Comparison of ENCODE assay signal across 21 mouse cellular contexts in the genomic region with DNA sequence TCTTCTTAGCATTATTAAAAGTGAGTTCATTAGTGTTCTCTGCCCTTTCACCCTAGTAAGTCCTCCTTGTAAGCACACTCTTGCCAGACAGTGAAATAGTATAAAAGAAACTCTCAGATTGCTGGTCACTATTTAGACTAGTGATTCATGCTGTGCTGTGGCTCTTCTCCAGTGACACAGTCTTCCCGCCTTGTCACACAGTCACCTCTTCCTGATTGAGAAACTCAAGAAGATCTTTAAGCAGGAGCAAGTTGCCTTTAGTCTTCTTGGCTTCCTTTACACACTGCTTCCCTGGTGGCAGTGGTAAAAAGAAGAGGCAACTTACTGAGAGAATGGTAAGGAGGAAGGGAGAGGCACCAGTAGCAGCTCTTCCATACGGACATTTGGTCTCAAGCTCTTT. TPM values are rescaled to one million over a fixed set of nuclear protein-coding genes. Genes with fewer than 3 reads are reported as not detected.
"Had no signal": no experiment of that assay in that cellular context is flagged by ENCODE, and none has a peak within 500 bp of the region (broad histone marks: within the 10 kb centered on the region; RNA-seq: fewer than 3 reads in every experiment).

No protein-coding gene starts in this region.

- ATAC-seq: midbrain, embryonic 16.5 days had no signal

- H3K4me3 ChIP-seq: lung, embryonic 15.5 days; midbrain, embryonic 10.5 days; midbrain, embryonic 12.5 days; myocyte; neural tube, embryonic 13.5 days; neural tube, embryonic 15.5 days had no signal

- H3K4me1 ChIP-seq: lung, embryonic 15.5 days; midbrain, embryonic 10.5 days; midbrain, embryonic 12.5 days; neural tube, embryonic 13.5 days; neural tube, embryonic 15.5 days had no signal

- DNase-seq: lung, adult 18-20 months; lung, postnatal 10 days; lung, postnatal 4 days; midbrain, embryonic 14.5 days; retina, postnatal 1 day; right cerebral cortex, adult 18-20 months; right cerebral cortex, postnatal 25 days; right cerebral cortex, postnatal 4 days; spleen, adult 18-20 months; thymus, adult 2 months; thymus, postnatal 25 days; thymus, postnatal 4 days had no signal

- H3K27me3 ChIP-seq: lung, embryonic 15.5 days; midbrain, embryonic 12.5 days; neural tube, embryonic 13.5 days; neural tube, embryonic 15.5 days had no signal

- H3K4me2 ChIP-seq: lung, embryonic 15.5 days; midbrain, embryonic 12.5 days; neural tube, embryonic 13.5 days; neural tube, embryonic 15.5 days had no signal

- H3K9me3 ChIP-seq: lung, embryonic 15.5 days; midbrain, embryonic 10.5 days; midbrain, embryonic 12.5 days; neural tube, embryonic 13.5 days; neural tube, embryonic 15.5 days had no signal

- H3K27ac ChIP-seq: lung, embryonic 15.5 days; midbrain, embryonic 10.5 days; midbrain, embryonic 12.5 days; neural tube, embryonic 13.5 days; neural tube, embryonic 15.5 days had no signal

- H3K9ac ChIP-seq: lung, embryonic 15.5 days; midbrain, embryonic 12.5 days; neural tube, embryonic 13.5 days; neural tube, embryonic 15.5 days had no signal

- H3K36me3 ChIP-seq: lung, embryonic 15.5 days; midbrain, embryonic 10.5 days; midbrain, embryonic 12.5 days; neural tube, embryonic 13.5 days; neural tube, embryonic 15.5 days had no signal

RNA-seq across cellular contexts. Expression of a gene that starts 6.3 kb away (rescaled TPM):
- total RNA-seq: megakaryocyte, adult 5-6 weeks; megakaryocyte-erythroid progenitor cell, adult 5-6 weeks had no signal
